Mouse (Mus musculus) myocyte (in vitro differentiated cells): ENCODE measurements at regions not wholly inside any gene's neighbourhood (a gene's known extent, or its start where the extent isn't known, plus 50 kb on each side); places are given as distances from the start of the nearest gene placed in this dataset.

Experiments
- CEBPB ChIP-seq: IDR thresholded peaks from 2 replicates; pipeline ENCODE4 v1.6.1; 2011; ENCODE audit warnings: mild to moderate bottlenecking, moderate library complexity; ENCODE audit not compliant: poor library complexity, insufficient read depth, severe bottlenecking
- E2F4 ChIP-seq: IDR thresholded peaks from one replicate; pipeline ENCODE4 v1.6.1; 2011; ENCODE audit warnings: mild to moderate bottlenecking, control low read depth, moderate library complexity; ENCODE audit not compliant: insufficient read depth
- MAX ChIP-seq: IDR thresholded peaks from one replicate; pipeline ENCODE4 v1.6.1; 2011; ENCODE audit warnings: low read depth, mild to moderate bottlenecking, control low read depth
- MYOG ChIP-seq, 3 experiments: IDR thresholded peaks; one replicate each; pipeline ENCODE4 v1.6.1; 2011; ENCODE audit warnings: control low read depth in 2 of 3, low read depth in 2 of 3, mild to moderate bottlenecking in 2 of 3; ENCODE audit not compliant: insufficient read length in 2 of 3, control insufficient read depth in 1 of 3, insufficient read depth in 1 of 3
- POLR2A ChIP-seq: IDR thresholded peaks from one replicate; pipeline ENCODE4 v1.6.1; 2011; ENCODE audit warnings: low read depth, mild to moderate bottlenecking, control low read depth, moderate library complexity; ENCODE audit not compliant: insufficient read length
- POLR2AphosphoS2 ChIP-seq: IDR thresholded peaks from one replicate; pipeline ENCODE4 v1.6.1; 2011; ENCODE audit warnings: low read depth, control low read depth; ENCODE audit not compliant: insufficient read length
- TCF3 ChIP-seq: IDR thresholded peaks from one replicate; pipeline ENCODE4 v1.6.1; 2011; ENCODE audit warnings: low read depth, control low read depth; ENCODE audit not compliant: insufficient read length
- USF1 ChIP-seq: IDR thresholded peaks from one replicate; pipeline ENCODE4 v1.6.1; 2011; ENCODE audit warnings: low read depth, mild to moderate bottlenecking, control low read depth, moderate library complexity

DNA sequence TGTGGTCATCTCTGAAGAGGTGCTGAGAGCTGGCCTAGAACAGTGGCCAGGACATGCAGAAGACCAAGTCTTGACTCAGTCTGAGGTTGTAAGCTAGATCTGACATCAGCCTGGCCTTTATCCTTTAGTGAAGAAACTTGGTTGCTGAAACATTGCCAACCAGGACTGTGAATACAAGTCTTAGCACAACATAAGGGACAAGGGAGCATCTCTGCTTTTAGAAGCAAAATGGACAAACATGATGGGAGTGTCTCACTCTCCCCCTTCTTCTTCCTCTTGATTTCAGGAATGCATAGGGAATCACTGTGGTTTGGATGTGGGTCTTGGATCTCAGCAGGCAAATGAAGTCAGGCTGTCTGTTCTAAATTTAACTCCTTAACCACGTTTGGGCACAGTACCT lies 529.1 kb upstream of the Tnc start:
- TF ChIP-seq POLR2A (no peak), MAX (no peak), E2F4 (no peak), POLR2AphosphoS2 (no peak), TCF3 (no peak), CEBPB (no peak), USF1 (no peak), MYOG (IDR thresholded peaks at IDR 0.05; ENCODE audit: control insufficient read depth in 1 of 3, insufficient read depth in 1 of 3, insufficient read length in 2 of 3, low read depth in 2 of 3) (no peak)
